In genomic region chr5:120534071-120534685, GRCm38 (mm10) we compare ENCODE assay signal across 11 mouse cellular contexts. TPM values are rescaled to one million over a fixed set of nuclear protein-coding genes. Genes with fewer than 3 reads are reported as not detected.
DNase-seq lines count a peak whose midpoint lies in the region; ATAC-seq and TF ChIP-seq lines count a peak whose summit lies in the region.
"Had no signal": no experiment of that assay in that cellular context is flagged by ENCODE, and none has a peak within 500 bp of the region (broad histone marks: within the 10 kb centered on the region; RNA-seq: fewer than 3 reads in every experiment).

No protein-coding gene starts in this region.

- H3K27me3 ChIP-seq in lung, embryonic 14.5 days (ENCODE audit: insufficient read depth, low read length) = no peaks in the 10 kb centered on the region
- no peaks in the 10 kb centered on the region for H3K27me3 ChIP-seq in forebrain, embryonic 14.5 days (replicated peaks; ENCODE audit: control insufficient read depth, insufficient read depth, low read length)
- H3K27me3 ChIP-seq in limb, embryonic 11.5 days (ENCODE audit: control insufficient read depth, insufficient read depth, low read length) = no peaks in the 10 kb centered on the region
- H3K27me3 ChIP-seq in neural tube, embryonic 15.5 days (replicated peaks) = no peaks in the 10 kb centered on the region

- no peak overlapping the region for H3K4me2 ChIP-seq in lung, embryonic 14.5 days
- no peak overlapping the region for H3K4me2 ChIP-seq in forebrain, embryonic 14.5 days (ENCODE audit: low read length)
- no peak overlapping the region for H3K4me2 ChIP-seq in limb, embryonic 11.5 days (ENCODE audit: low read depth, severe bottlenecking)
- H3K4me2 ChIP-seq in neural tube, embryonic 15.5 days = no peak overlapping the region

- WGBS in lung, embryonic 14.5 days = 68% methylated on average over 15 of the region's 15 CpGs
- WGBS in forebrain, embryonic 14.5 days = 38% methylated on average over 15 of the region's 15 CpGs
- WGBS in limb, embryonic 11.5 days = 24% methylated on average over 15 of the region's 15 CpGs
- WGBS in neural tube, embryonic 15.5 days = 17% methylated on average over 15 of the region's 15 CpGs

- H3K9me3 ChIP-seq in lung, embryonic 14.5 days (ENCODE audit: low read depth, low read length) = no peaks in the 10 kb centered on the region
- H3K9me3 ChIP-seq in forebrain, embryonic 14.5 days (replicated peaks; ENCODE audit: control insufficient read depth, low read length) = no peaks in the 10 kb centered on the region
- no peaks in the 10 kb centered on the region for H3K9me3 ChIP-seq in limb, embryonic 11.5 days (ENCODE audit: control insufficient read depth, low read length)
- H3K9me3 ChIP-seq in neural tube, embryonic 15.5 days (replicated peaks) = no peaks in the 10 kb centered on the region

- peaks cover 29% of the 10 kb centered on the region; the same call in 1 of the 2 replicates for H3K36me3 ChIP-seq in lung, embryonic 14.5 days (ENCODE audit: insufficient read depth)
- peaks cover 13% of the 10 kb centered on the region for H3K36me3 ChIP-seq in forebrain, embryonic 14.5 days (ENCODE audit: control insufficient read depth, insufficient read depth, low read length)
- peaks cover 3% of the 10 kb centered on the region for H3K36me3 ChIP-seq in limb, embryonic 11.5 days (ENCODE audit: control insufficient read depth, insufficient read depth, low read length)
- peaks cover 9% of the 10 kb centered on the region for H3K36me3 ChIP-seq in neural tube, embryonic 15.5 days

- no peak overlapping the region for H3K9ac ChIP-seq in lung, embryonic 14.5 days
- 0 out of 2 replicates have a peak overlapping the region, but pooled peaks have one; percentile 13 for H3K9ac ChIP-seq in forebrain, embryonic 14.5 days (ENCODE audit: low read length)
- no peak overlapping the region for H3K9ac ChIP-seq in limb, embryonic 11.5 days (ENCODE audit: low read length)
- H3K9ac ChIP-seq in neural tube, embryonic 15.5 days (replicated peaks) = no peak overlapping the region

- H3K27ac ChIP-seq in lung, embryonic 14.5 days (ENCODE audit: low read depth) = peak overlapping the region; percentile 50; the same call in 1 of the 2 replicates
- H3K27ac ChIP-seq in forebrain, embryonic 14.5 days (ENCODE audit: low read depth, low read length) = peak overlapping the region; percentile 52; the same call in 1 of the 2 replicates
- H3K27ac ChIP-seq in limb, embryonic 11.5 days (replicated peaks; ENCODE audit: low read depth, low read length) = peak overlapping the region; percentile 76
- H3K27ac ChIP-seq in neural tube, embryonic 15.5 days (replicated peaks) = peak overlapping the region; percentile 82

- no peak overlapping the region for H3K4me3 ChIP-seq in lung, embryonic 14.5 days (ENCODE audit: low read depth, low read length)
- no peak overlapping the region for H3K4me3 ChIP-seq in forebrain, embryonic 14.5 days (ENCODE audit: low read depth, low read length)
- H3K4me3 ChIP-seq in limb, embryonic 11.5 days (ENCODE audit: low read depth, low read length) = no peak overlapping the region
- H3K4me3 ChIP-seq in neural tube, embryonic 15.5 days (replicated peaks) = no peak overlapping the region

- TF ChIP-seq CTCF in lung, embryonic 14.5 days (IDR thresholded peaks at IDR 0.05; ENCODE audit: low read depth) = no peak

- no peak for DNase-seq in lung, embryonic 14.5 days
- no peak for DNase-seq in lung, postnatal 14 days
- DNase-seq in forebrain, embryonic 14.5 days (ENCODE audit: low spot score) = peak; percentile 37
- peak; percentile 58 for DNase-seq in limb, embryonic 11.5 days (ENCODE audit: low spot score)
- DNase-seq in urinary bladder, postnatal 4 days (ENCODE audit: low spot score in 2 of 2) = no peak
- no peak for DNase-seq in thymus, postnatal 0 days (ENCODE audit: low spot score)
- DNase-seq: heart, adult 18-20 months; thymus, postnatal 14 days had no signal

- 0 out of 2 replicates have a peak, but pooled peaks cover 6% of the 10 kb centered on the region for H3K4me1 ChIP-seq in lung, embryonic 14.5 days (ENCODE audit: insufficient read depth)
- H3K4me1 ChIP-seq in forebrain, embryonic 14.5 days (ENCODE audit: control insufficient read depth, insufficient read depth, low read length) = 0 out of 2 replicates have a peak, but pooled peaks cover 4% of the 10 kb centered on the region
- H3K4me1 ChIP-seq in limb, embryonic 11.5 days (ENCODE audit: control insufficient read depth, insufficient read depth, low read length) = peaks cover 39% of the 10 kb centered on the region
- H3K4me1 ChIP-seq in neural tube, embryonic 15.5 days = peaks cover 17% of the 10 kb centered on the region

- ATAC-seq in lung, embryonic 14.5 days (ENCODE audit: insufficient read depth) = no peak
- ATAC-seq in forebrain, embryonic 14.5 days = peak; percentile 16
- ATAC-seq in limb, embryonic 11.5 days (ENCODE audit: insufficient number of reproducible peaks, low FRiP score, low TSS enrichment, low read depth) = peak; percentile 49; the same call in 1 of the 2 replicates
- ATAC-seq in neural tube, embryonic 15.5 days (ENCODE audit: low FRiP score) = peak; percentile 74
- ATAC-seq: activated CD4-positive, CD25-positive, alpha-beta regulatory T cell, adult 4 months; intestine, embryonic 16.5 days had no signal

RNA-seq across cellular contexts. Expression of gene Slc8b1, which starts 23.2 kb away (rescaled TPM):
- 2.7 and 3.6 TPM in 2 replicates for polyA plus RNA-seq in lung, embryonic 14.5 days (2014; fragmentation: Nextera tagmentation; extraction: Ambion mirVana)
- 0.67 and 1.5 TPM in 2 replicates for polyA plus RNA-seq in forebrain, embryonic 14.5 days (2014; fragmentation: Nextera tagmentation; extraction: Ambion mirVana)
- 1.6 and 2.7 TPM in 2 replicates for polyA plus RNA-seq in limb, embryonic 11.5 days (2014; fragmentation: Nextera tagmentation; extraction: Ambion mirVana)
- polyA plus RNA-seq in neural tube, embryonic 15.5 days (2015; fragmentation: Nextera tagmentation; extraction: Ambion mirVana) = 2.8 and 4.4 TPM in 2 replicates
- polyA plus RNA-seq in thymus, postnatal 0 days (2015; fragmentation: Nextera tagmentation; extraction: Ambion mirVana) = 4.6 and 5.0 TPM in 2 replicates

RNA-seq across cellular contexts. Expression of gene Plbd2, which starts 30.8 kb away (rescaled TPM):
- polyA plus RNA-seq in lung, embryonic 14.5 days (2014; fragmentation: Nextera tagmentation; extraction: Ambion mirVana) = 46.3 and 49.6 TPM in 2 replicates
- polyA plus RNA-seq in forebrain, embryonic 14.5 days (2014; fragmentation: Nextera tagmentation; extraction: Ambion mirVana) = 14.8 and 16.2 TPM in 2 replicates
- polyA plus RNA-seq in limb, embryonic 11.5 days (2014; fragmentation: Nextera tagmentation; extraction: Ambion mirVana) = 29.2 and 29.8 TPM in 2 replicates
- 41.8 and 41.9 TPM in 2 replicates for polyA plus RNA-seq in neural tube, embryonic 15.5 days (2015; fragmentation: Nextera tagmentation; extraction: Ambion mirVana)
- polyA plus RNA-seq in thymus, postnatal 0 days (2015; fragmentation: Nextera tagmentation; extraction: Ambion mirVana) = 31.0 and 33.9 TPM in 2 replicates

RNA-seq across cellular contexts. Expression of gene Tpcn1, which starts 54.3 kb away (rescaled TPM):
- 16.5 and 17.0 TPM in 2 replicates for polyA plus RNA-seq in lung, embryonic 14.5 days (2014; fragmentation: Nextera tagmentation; extraction: Ambion mirVana)
- 10.5 and 13.3 TPM in 2 replicates for polyA plus RNA-seq in forebrain, embryonic 14.5 days (2014; fragmentation: Nextera tagmentation; extraction: Ambion mirVana)
- polyA plus RNA-seq in limb, embryonic 11.5 days (2014; fragmentation: Nextera tagmentation; extraction: Ambion mirVana) = 13.9 and 15.2 TPM in 2 replicates
- 20.9 and 21.7 TPM in 2 replicates for polyA plus RNA-seq in neural tube, embryonic 15.5 days (2015; fragmentation: Nextera tagmentation; extraction: Ambion mirVana)
- 33.3 and 48.6 TPM in 2 replicates for polyA plus RNA-seq in thymus, postnatal 0 days (2015; fragmentation: Nextera tagmentation; extraction: Ambion mirVana)

RNA-seq across cellular contexts. Expression of gene Iqcd, which starts 54.6 kb away (rescaled TPM):
- polyA plus RNA-seq in lung, embryonic 14.5 days (2014; fragmentation: Nextera tagmentation; extraction: Ambion mirVana) = 0.35 and 0.37 TPM in 2 replicates
- polyA plus RNA-seq in forebrain, embryonic 14.5 days (2014; fragmentation: Nextera tagmentation; extraction: Ambion mirVana) = 2.0 and 2.4 TPM in 2 replicates
- polyA plus RNA-seq in limb, embryonic 11.5 days (2014; fragmentation: Nextera tagmentation; extraction: Ambion mirVana) = 0.27 and 0.40 TPM in 2 replicates
- 1.3 and 1.5 TPM in 2 replicates for polyA plus RNA-seq in neural tube, embryonic 15.5 days (2015; fragmentation: Nextera tagmentation; extraction: Ambion mirVana)
- 1.5 and 1.7 TPM in 2 replicates for polyA plus RNA-seq in thymus, postnatal 0 days (2015; fragmentation: Nextera tagmentation; extraction: Ambion mirVana)

RNA-seq across cellular contexts. Expression of gene Sds, which starts 57.9 kb away (rescaled TPM):
- not detected in 2 replicates for polyA plus RNA-seq in lung, embryonic 14.5 days (2014; fragmentation: Nextera tagmentation; extraction: Ambion mirVana)
- not detected in 2 replicates for polyA plus RNA-seq in forebrain, embryonic 14.5 days (2014; fragmentation: Nextera tagmentation; extraction: Ambion mirVana)
- polyA plus RNA-seq in limb, embryonic 11.5 days (2014; fragmentation: Nextera tagmentation; extraction: Ambion mirVana) = not detected in 2 replicates
- not detected in 2 replicates for polyA plus RNA-seq in neural tube, embryonic 15.5 days (2015; fragmentation: Nextera tagmentation; extraction: Ambion mirVana)
- 0.14 and 0.24 TPM in 2 replicates for polyA plus RNA-seq in thymus, postnatal 0 days (2015; fragmentation: Nextera tagmentation; extraction: Ambion mirVana)
- polyA plus RNA-seq: activated CD4-positive, CD25-positive, alpha-beta regulatory T cell, adult 4 months had no signal

Comparison
In these comparisons a context has a peak if more than half of its experiments do, and no peak if none do; other contexts are left out.
1. DNase-seq: peak in forebrain, embryonic 14.5 days (single experiment) and limb, embryonic 11.5 days (single experiment); none in lung, embryonic 14.5 days (single experiment), lung, postnatal 14 days (single experiment), urinary bladder, postnatal 4 days (0 of 2) and thymus, postnatal 0 days (single experiment).
2. Peak in every context shown above with its lines, with median percentiles within 50 percentile points of each other: H3K27ac ChIP-seq.